Mouse (Mus musculus) heart, adult 2 months (tissue): ENCODE results near the gene Cenpa.

Experiments used
- CTCF ChIP-seq: fragments of 200-600 bp; IDR thresholded peaks from 2 replicates; pipeline ENCODE4 v1.8.1; 2022; ENCODE audit warnings: antibody characterized with exemption, mild to moderate bottlenecking, moderate library complexity
- EP300 ChIP-seq: fragments of 200-500 bp; IDR thresholded peaks from 2 replicates; pipeline ENCODE4 v1.6.1; 2011; ENCODE audit warnings: low read depth, low read length, control low read depth; ENCODE audit not compliant: insufficient read depth
- POLR2A ChIP-seq: fragments of 200-500 bp; IDR thresholded peaks from 2 replicates; pipeline ENCODE4 v1.6.1; 2011; ENCODE audit warnings: mild to moderate bottlenecking, low read depth, low read length, control low read depth; ENCODE audit not compliant: insufficient read depth

DNA sequence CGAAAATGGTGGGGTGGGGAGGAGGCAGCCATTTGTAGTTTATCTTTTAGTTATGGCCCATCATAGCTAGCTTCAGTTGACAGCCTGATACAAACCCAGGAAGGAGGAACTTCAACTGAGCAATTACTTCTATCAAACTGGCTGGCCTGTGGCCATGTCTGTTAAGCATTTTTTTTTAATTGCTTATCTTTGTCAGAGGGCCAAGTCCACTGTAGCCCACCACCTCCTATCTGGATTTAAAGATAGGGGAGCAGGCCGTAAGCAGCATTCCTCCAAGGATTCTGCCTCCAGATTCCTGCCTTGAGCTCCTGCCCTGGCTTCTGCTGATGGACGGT, 2.9 kb downstream of the Cenpa start:
- TF ChIP-seq EP300: no peak
- no peak for TF ChIP-seq CTCF
- no peak for TF ChIP-seq POLR2A
